Mouse (Mus musculus) liver, adult 2 months (tissue): ENCODE data around the gene Ltv1.

ENCODE experiments used
- CTCF ChIP-seq: fragments of 200-500 bp; IDR thresholded peaks from 2 replicates; pipeline ENCODE4 v1.5.1; 2011; ENCODE audit warnings: low read depth, low read length, control low read depth
- POLR2A ChIP-seq: fragments of 200-500 bp; IDR thresholded peaks from 2 replicates; pipeline ENCODE4 v1.6.1; 2011; ENCODE audit warnings: low read length, control low read depth; ENCODE audit not compliant: insufficient read depth; ENCODE audit errors: extremely low read depth

- TF ChIP-seq POLR2A (no peak), CTCF (no peak)
Observed at GRCm38 (mm10) chr10:13196872-13197507, 4.0 kb upstream of the Ltv1 start.
